Mouse (Mus musculus) layer of hippocampus, postnatal 14 days (tissue): ENCODE results near the gene Pipox. TPM values are rescaled to one million over a fixed set of nuclear protein-coding genes. Genes with fewer than 3 reads are reported as not detected.

Source experiments
- DNase-seq, 2 experiments: peaks; one replicate each; pipeline ENCODE4 v3.0.0; 2021 to 2022; ENCODE audit warnings: low spot score in 2 of 2, mixed read lengths in 1 of 2
- long read RNA-seq, 2 experiments: library from polyadenylated mRNA; stranded (forward); transcript quantifications; one replicate each; pipeline ENCODE4 v2.0.0; 2021
- total RNA-seq, 2 experiments: library from RNA; stranded (reverse); gene quantifications; 2 replicates each; pipeline ENCODE4 v1.2.3; 2021

Pipox gene
- total RNA-seq = 1 to 10 TPM in 1 of 2 experiments, under 1 TPM in 1; 0.88 to 1.4 TPM
- long read RNA-seq, experiment 1 = 0 reads
- long read RNA-seq, experiment 2, partial matches to known transcripts = 1 of 3 reads
- long read RNA-seq, experiment 2, other reads (novel, unspliced or antisense) = 1 of 3 reads

DNA sequence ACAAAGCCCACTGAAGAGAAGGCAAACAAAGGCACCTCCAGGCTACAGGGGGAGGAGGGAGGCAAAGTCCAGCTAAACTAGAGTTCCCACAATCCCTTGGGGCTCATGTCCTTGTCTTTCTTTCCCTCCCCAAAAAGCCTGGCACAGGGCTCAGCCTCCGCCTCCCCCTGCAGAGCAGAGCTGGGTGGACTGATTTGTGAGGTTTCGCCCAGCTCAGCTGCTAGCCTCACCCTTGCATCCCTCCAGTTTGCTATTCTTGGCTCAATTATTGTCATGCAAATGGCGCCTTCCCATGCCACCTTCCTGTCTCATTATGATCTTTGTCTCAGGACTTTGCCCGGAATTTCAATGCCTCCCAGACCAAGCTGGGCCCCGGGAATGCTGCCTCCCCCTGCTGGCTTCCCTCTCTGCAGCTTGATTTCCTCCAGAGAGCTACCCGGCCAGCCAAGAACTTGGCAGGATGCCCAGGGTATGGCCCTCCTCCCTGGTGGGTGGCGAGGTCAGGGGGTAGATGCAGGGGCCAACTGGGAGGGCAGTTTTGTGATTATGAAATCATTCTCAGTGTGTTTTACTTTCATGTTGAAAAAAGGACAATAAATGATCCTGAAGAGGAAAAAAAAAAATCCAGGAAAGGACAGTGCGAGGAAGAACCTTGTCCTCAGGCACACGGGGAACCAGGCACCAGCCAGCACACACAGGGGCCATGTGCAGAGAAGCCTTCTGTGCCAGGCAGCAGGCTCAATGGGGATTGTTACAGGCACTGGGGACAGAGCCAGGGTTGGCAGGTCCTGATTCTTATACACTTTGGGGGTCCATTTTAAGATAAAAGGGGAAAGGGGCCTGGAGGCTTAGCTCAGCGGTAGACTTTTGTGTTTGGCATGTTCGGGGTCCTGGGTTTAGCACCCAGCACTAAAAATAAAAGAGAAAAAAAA lies at the start of gene Pipox:
Gene Pipox, minus strand, starts transcription at position 310 of the 932 bp plus-strand sequence.
- DNase-seq = peak; percentile 83 to 91

DNA sequence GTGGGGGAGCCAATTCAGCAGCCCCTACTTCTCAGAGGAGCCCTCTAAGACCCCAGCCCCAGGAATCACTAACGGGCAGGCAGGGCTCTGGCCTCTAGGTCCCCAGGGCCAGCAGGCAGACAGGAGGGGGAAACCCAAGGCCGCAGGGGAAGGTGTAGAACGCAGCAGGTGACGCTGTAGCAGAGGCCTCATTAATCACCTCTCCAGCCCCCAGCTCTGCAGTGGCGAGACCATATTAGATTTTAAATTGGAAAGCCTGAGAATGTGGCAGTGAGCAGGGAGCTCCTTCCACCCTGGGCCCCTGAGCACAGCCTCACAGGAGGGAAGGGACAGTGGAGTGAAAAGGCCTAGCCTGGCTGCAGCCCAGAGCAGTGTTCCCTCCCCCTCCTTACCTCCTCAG lies 48.3 kb upstream of the Pipox start:
- no peak for DNase-seq

DNA sequence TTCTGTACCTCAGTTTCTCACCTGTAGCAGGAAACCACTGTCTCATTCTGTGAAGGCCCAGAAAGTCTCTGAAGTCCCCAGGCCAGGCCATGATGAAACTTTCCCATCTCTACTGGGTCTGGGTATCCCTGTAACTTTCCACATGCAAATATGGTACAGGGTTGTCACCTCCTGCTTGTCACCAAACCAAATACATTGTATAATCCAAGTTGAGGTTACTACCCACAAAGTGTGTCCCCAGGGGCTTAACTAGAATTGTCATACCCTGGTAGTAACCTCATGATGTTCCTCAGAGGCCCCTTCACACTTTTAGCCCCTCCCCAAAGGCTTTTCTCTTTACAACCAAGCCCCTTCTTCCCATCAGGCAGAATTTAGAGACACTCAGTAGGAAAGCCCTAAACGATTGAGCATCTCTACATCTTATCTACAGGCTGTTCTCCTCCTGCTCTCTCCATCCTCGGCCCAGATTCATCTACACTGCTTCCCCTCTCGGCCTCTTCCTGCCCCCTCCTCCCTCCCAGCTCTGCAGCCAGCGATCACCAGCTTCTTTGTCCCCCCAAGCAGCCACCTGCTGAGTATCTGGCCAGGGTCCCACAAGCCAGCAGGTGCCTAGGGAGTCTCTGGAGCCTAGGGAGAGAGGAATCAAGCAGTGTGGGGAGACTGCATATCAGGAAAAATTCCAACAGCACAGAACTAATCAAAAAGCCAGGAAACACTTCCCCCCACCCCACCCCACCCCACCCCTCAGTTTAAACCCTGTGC lies 43.9 kb upstream of the Pipox start:
- no peak for DNase-seq

DNA sequence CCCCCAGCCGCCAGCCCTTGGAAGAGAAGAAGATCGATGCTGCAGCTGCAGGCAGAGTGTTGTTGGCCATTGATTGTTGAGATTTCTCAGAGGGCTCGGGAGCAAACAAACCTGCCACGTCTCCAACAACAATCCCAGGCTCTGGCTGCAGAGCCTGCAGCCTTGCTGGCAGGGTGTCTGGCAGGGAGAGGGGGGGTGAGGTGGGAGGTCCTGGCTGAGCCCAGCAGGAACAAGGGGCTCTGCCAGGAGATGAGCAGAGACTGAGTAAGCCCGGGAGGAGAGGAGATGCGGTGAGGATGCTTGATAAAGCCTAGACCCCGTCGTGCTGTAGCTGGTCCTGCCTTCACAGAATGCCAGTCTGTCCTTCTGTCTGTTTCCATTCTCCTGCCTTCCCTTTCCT lies 43.0 kb upstream of the Pipox start:
- no peak for DNase-seq

DNA sequence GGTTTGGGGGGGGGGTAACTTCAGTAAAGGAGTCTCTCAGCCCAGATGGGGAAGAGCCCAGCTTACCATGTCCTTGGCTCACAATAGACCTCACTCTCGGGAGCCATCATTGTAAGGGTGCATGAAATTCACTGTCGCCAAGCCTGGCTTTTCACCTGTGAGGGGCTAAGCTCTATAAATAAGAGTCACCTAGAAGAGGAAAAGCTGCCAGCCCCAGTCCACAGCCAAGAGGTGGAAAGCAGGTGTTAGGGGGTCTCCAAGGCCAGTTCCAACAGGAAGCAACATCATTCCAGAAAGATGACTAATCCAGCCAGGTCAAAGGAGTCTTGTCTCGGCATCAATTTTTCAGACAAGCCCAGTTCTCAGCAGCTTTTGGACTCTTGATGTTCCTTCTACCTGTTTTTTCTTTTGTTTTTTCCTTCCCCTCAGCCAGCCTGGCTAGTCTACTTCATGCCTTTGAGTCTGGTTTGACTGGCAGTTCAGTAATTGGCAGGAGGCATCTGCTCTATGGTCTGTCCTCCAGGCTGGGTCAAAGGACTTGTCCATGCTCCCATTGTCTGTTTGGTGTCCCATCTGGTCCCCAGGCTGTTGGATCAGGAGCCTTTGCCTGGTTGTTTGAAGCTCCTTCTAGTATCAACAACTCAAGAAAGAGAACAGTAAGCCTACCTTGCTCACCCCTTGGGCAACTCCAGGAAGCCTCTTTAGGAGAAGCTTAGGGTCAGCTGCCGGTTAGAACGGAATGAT lies 40.8 kb upstream of the Pipox start:
- DNase-seq = no peak

DNA sequence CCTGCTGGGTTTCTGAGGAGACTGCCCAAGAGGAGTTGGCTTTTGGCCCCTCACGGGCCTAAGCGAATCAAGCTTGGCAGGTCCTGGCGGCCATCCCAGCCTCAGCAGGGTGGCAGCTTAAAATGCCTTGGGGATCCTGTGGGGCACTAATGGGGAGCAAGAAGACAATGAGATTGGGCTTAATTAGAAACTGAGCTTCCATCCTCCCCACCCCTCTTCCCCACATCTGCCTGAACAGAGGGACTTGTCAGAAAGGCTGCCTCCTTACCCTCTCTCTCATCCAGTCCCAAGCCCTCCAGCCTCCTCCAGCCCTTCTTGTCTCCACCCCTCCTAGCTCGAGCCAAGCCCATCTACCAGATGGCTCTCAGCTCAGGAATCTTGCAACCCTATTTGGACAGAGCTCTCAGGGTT lies 40.2 kb upstream of the Pipox start:
- no peak for DNase-seq

DNA sequence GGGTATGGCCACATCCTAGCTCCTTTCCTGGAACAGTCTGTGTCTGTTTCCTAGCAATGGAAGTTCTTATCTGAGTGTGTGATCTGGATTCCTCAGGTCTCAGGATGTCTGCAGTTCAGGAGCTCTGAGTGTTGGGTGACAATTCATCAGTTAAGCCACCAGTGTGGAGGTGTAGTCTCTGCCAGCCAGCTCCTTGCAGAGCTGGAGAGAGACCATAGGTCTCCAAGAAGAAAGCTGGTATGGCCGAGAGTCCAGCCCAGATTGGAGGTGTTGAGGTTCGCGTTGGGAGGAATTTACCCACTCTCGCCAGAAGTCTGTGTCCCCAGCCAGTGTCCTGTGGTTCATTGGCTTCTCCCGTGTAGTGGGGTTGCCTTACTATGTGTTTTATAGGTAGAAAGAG lies 38.7 kb upstream of the Pipox start:
- DNase-seq = no peak

DNA sequence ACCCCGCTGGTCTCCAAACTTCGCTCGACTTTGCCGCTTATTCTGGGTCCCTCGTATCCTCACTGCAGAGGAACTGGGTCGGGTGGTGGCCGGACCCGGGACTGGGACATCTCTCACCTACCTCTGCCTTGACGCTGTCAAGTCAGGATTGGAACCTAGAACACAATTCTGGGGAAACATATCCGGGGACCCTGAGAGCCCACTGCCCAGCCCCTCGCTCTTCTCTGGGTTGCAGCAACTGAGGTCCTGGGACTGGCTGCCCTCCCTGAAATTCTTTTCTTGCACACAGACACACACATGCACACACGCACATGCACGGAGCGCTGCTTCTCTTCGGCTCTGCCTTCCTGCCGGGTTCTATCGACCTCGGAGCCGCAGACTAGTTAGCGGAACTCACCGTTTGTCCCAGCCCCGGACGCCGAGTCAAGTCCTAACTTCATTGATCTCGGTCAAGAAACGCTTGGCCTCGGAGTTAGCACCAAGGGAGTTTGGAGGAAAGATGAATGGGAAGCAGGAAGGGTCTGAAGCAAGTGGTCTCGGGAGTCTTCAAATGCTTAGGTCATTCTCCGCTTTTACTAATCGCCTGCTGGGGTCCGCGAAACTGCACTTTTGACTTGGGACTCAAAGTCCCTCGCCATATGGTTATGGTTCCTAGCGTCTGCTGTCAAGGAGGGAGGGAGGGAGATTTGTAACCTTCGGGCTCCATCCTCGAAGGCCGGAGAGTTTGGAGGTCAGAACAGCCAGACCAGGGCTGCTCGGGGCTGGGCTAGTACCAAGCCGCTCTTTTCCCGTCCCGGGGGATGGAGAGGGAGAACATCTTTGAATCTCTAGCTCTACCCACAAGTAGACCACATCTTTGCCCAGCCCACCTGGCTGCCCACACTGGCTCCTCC lies 37.9 kb upstream of the Pipox start:
- DNase-seq = no peak

DNA sequence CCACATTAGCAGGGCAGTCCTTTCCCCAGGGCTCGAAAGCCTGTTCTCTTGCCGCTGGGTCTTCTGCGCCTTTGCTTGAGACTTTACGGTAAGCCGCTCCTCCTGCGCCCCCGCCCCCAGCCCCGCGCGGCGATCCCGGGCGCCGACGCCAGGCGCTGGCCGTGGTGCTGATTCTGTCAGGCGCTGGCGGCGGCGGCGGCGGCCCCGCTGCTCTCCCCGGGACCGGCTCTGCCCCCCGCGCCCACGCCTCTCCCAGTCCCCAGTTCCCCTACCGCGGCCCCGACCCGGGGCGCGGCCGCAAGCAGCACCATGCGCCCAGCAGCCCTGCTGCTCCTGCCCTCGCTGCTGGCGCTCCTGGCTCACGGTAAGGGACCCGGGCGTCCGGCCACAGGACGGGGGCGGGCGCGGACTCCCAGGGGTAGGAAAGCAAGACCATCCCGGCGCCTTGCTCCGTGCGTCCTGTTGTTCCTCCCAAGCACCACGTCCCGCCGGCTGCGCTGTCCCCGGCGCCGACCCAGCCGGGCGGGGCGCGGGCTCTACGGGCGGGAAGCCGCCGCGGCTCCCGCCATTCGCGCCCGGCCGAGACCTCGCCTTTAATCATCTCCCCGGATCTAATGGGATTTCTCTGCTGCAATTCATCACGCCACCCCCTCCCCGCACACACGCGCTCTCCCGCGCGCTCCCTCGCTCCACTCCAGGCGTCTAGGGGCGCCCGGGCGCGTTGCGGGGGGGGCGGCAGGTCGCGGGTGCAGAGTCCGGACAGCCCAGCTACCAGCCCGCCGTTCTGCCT lies 37.0 kb upstream of the Pipox start, which contains the start of gene Sez6:
Gene Sez6, plus strand, starts transcription at position 50 of the 790 bp plus-strand sequence.
- peak; percentile 79 to 86 for DNase-seq

DNA sequence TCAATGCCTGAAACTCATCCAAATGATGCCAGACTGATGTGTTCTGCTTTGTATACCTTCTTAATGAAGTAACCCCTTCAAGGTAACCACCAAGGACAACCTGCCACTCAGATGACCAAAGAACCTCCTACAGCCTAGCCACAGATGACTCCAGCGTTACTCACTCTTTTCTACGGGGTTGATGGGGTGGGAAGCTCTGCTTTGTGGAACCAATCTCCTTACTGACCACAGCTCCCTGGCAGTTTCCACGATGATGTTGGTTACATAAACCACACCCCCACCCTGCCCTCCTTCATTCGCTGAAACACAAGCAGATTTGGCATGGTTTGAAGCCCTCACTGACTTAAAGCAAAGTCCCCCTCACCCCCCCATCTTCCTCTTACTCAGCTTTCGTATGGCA lies 33.9 kb upstream of the Pipox start:
- no peak for DNase-seq

DNA sequence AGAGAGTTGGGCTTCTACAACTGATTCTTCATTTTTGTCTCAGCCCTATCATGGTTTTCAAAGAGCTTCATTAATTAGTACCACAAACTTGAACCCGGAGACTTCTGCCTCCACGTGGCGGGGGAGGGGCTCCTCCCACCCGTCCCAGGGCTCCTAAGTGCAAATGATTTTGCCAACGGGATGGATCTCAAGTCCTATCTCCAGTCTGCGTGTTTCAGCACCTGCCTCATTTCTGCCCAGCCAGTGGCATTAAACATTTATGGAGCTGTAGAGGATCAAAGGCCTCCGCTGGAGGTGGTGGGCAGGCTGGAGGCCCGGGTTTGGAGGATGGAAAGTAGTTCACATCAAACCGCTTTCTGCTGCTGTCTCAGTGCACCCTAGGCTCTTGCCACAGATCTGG lies 32.8 kb upstream of the Pipox start:
- DNase-seq = no peak

DNA sequence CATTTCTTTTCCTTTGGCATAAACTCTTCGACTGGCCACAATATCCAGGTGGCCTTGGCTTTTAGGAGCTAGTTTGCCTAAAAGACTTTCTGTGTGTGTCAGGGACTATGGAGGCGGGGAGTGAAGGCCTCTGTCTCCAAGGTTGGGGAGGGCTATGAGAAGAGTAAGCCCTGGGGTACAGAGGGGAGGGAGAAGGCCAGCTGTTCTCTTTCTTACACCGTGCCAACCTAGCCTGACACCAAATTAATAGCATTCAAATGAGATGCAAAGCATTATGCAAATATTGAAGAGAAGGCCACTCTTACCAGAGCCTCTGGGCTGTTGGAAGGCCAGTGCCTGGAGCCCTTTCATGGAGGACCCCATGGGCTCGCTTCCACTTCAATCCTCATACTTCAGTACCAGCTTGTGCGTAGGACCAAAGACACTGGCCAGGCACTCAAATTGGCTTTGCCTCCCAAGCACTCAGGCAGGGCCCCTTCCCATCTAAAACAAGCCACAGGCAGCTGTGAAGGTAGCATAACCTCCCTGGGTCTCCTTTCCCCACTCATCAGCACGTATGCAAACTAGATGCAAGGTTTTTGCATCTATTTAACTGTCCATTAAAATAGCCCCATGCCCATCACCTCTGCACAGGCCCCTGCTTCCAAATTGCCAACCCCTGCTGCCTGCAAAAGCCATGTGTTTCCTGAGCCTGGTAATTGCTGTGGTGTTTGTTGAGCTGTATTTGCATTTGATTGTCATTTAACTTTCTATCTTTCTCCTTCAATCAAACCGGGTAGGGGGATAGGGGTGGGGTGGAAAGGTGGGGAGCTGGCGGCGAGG lies 32.2 kb upstream of the Pipox start:
- DNase-seq = no peak

DNA sequence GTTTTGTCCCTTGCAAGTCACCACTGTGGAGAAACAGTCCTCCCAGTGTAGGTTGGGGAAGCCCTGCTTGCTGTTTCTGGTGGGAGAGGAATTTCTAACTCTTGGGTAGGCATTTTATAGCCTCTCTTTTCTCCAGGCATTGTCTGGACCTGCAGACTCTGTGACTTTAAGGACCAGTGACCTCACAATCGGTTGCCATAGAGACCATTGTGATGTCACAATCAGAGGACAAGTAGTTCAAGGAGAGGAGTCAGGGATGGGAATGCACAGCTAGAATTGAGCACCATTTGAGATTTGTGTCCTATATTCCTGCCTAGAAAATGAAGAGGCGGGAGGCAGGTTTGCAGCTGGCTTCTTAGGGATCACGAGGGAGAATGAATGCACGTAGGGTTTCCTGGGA lies 29.4 kb upstream of the Pipox start:
- DNase-seq = no peak

DNA sequence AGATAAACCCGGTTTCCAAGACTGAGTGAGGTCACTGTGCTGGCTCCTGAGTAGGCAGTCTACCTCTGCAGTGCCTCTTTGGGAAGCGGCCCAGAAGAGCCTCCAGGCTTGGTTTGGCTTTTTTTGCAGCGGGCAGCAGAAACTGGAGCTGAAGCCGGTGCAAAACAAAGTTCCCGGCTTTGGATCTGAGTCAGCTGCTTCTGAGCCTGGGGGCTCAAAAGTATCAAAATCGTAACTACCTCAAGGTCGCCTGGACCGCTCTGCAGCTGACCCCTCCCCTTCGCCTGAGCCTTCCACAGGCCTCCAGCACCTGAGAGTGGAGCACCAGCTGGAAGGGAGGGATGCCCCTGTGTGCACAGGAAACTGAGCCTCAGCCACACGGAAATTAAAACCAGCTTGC lies 23.3 kb upstream of the Pipox start:
- DNase-seq = no peak

DNA sequence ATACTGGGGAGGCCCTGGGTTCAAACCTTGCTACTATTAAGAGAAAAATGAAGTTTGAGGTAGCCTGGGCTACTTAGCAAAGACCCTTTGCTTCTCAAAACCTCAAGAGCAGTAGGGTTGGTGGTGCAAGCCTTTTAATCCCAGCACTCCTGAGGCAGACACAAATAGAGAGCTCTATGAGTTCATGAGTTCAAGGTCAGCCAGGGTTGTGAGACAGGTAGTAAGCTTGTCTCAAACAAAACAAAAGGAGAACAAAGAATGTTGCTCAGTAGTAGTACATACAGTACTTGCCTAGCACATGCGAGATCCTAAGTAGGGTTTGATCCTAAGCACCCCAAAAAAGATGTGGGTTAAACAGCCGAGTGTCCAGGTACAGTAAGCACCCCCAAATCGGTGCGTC lies 22.8 kb upstream of the Pipox start:
- DNase-seq = no peak

DNA sequence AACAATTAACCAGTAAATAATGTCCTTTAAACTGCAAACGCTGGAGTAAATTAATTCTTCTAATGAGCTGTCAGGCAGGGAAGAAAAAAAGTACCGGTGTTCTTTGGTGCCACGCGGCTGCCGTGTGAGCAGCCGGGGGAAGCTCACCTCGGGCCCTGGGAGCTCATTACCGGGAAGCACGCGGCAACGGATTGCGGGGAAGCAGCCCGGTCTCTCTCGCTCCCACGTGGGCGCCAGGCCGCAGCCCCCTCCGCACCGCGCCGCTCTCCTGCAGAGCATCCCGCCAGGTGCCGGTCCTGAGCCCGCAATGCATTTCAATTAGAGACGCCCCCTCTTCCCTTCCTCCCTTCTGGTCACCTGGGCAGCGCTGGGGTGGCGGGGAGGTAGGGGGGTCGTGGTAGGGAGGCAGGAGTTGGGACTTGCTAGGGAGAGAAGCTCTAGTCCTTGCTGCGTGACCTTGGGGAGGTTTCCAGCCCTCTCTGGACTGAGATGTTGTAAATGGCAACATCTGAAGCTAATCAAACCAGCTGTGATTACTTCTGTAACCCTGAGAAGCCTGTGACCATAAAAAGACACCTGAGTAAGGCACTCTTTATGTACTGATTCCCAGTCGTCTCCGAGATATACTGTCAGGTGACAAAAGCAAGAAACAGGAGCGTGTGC lies 20.8 kb upstream of the Pipox start:
- no peak for DNase-seq

DNA sequence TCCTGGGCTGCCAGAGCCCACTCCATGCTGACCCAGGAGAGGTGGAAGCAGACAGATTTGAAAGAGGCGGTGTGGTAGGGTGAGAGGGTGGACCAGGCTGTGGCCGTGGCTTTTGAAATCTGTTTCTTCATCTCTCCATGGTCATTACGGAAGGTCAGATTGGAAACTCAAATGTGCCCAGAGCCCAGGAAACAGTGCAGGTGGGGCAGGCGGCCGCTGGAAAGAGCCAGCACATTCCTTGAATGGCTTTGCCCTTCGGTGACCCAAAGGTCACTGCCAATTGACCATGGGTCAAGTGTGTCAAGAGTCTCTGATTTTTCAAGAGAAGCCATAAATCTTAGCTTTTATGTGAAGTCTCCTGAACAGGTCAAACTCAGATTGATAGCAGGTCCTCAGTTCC lies 19.6 kb upstream of the Pipox start:
- DNase-seq = no peak

DNA sequence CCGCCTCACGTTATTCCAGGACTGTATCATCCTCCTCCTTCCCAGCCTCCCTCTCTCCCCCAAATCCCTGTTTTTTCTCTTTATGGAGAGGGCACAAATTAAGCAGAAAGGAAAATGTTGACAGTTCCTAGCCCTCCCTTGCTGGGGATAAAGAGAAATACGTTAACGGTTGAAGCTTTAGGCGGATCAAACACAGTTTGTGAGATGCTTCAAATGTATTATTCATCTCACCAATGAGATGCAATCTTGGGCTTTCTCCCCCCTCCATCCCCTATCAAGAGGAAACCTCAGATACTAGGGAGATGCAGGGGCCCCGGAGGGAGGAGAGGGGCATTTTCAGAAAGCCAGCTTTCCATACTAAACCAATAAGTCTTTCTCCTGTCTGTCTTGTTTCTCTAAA lies 15.9 kb upstream of the Pipox start:
- DNase-seq = no peak
